Mouse (Mus musculus): ENCODE measurements around the gene Mlf2. TPM values are rescaled to one million over a fixed set of nuclear protein-coding genes. Genes with fewer than 3 reads are reported as not detected.

Mlf2 gene
- total RNA-seq, 2 experiments from 2014 or later: 271 to 288 TPM

DNA sequence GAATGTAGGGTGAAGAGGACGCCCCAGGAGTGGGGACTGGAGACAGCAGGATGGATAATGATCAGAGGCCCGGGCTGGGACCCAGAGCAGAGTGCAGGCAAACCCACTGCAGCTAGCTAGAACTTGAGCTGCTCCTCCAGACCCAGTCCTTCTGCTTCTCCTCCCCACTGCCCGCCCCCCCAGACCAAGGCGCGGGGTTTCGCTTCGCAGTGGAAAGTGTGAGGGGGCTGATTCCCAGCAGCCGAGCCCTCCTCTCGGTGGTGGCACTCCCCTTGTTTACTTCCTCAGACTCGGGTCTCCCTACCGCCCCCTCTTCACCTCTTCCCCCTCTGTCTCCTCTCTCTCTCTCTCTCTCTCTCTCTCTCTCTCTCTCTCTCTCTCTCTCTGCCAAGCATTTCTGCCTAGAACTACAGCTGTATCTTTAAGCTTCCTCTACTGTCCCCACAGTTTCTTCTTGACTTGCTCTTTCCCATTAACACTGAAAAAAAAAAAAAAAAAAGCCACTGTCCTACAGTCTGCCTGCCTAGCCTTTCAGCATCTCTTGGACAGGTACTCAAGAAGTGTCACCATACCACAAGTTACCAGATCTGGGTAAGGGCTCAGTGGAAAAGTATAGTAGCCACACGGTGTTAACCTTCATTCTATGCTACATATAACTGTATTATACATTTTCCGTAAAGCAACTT lies 19.5 kb upstream of the Mlf2 start, which contains the start of gene Lag3:
Gene Lag3 (minus strand): TSS at position 173 of the 686 bp plus-strand sequence.
- DNase-seq: no peak

- no peak for DNase-seq
Measured at GRCm38 (mm10) chr6:124913214-124913613, 18.0 kb upstream of the Mlf2 start.

DNA sequence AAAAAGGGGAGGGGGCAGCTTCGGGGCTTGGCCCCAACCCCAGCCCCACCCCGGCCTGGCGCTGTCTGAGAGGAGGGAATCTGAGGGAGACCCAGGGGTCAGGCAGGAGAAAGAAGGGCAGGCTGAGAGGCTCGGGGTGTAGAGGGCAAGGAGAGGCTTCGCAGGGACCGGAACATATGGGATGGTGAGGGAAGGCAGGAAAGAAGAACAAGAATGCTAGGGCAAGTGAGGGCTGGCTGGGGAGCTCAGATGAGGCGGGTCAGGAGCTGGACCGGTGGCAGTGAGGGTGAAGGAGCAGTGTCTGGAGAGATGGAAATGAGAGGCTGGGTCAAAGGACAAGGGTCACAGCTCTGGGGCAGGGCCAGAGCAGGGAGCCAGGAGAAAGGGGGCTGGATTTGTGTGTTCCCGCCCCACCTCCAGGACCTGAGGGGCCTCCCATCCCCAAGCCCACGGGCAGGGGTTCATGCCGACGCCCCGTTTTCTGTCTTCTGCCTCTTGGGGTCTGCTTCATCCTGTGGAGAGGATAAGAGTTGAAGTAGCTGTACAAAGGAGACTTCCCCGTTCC lies 17.4 kb upstream of the Mlf2 start:
- DNase-seq: no peak

- DNase-seq: no peak
Measured at GRCm38 (mm10) chr6:124914511-124914910, 16.7 kb upstream of the Mlf2 start.

- DNase-seq: peak; percentile 46
Measured at GRCm38 (mm10) chr6:124915160-124915941, 15.8 kb upstream of the Mlf2 start.

DNA sequence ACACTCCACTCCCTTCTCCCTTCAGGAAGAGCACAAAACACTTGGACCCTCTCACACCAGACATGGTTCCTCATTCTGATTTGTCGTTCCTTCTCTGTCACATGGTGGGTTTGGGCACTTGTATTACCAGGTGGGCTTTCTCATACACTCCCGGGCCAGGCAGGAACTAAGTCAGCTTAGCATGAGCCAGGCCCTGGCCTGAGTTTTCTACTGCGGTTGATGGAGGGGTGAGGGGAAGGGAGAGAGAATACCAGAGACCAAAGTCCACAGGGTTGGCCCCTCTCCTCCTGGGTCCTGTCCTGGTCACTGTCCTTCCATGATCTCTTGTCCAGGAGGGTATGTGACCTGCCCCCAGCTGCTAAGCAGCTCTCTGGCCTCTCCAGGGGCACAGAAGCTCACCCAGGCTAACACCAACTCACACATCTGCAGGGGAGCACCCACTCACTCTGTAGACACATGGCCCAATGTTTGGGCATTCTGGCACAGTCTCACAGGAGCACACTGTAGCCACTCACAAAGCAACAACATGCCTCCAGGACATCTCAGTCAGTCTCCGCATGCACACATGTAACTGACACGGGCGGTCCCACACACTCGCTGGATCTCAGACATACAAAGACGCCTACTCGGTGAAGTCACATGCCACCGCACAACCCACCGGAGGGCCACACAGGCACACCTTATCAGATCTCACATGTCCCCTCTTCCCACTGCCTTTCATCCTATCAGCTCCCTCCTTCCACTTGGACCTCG lies 15.1 kb upstream of the Mlf2 start:
- peak; percentile 55 for DNase-seq

- DNase-seq: peak; percentile 97
Measured at GRCm38 (mm10) chr6:124916695-124917517, 14.3 kb upstream of the Mlf2 start.

GRCm38 (mm10) chr6:124917518-124918330 lies 13.5 kb upstream of the Mlf2 start:
- DNase-seq: peak; percentile 98

GRCm38 (mm10) chr6:124918331-124918690 lies 12.9 kb upstream of the Mlf2 start:
- no peak for DNase-seq

DNA sequence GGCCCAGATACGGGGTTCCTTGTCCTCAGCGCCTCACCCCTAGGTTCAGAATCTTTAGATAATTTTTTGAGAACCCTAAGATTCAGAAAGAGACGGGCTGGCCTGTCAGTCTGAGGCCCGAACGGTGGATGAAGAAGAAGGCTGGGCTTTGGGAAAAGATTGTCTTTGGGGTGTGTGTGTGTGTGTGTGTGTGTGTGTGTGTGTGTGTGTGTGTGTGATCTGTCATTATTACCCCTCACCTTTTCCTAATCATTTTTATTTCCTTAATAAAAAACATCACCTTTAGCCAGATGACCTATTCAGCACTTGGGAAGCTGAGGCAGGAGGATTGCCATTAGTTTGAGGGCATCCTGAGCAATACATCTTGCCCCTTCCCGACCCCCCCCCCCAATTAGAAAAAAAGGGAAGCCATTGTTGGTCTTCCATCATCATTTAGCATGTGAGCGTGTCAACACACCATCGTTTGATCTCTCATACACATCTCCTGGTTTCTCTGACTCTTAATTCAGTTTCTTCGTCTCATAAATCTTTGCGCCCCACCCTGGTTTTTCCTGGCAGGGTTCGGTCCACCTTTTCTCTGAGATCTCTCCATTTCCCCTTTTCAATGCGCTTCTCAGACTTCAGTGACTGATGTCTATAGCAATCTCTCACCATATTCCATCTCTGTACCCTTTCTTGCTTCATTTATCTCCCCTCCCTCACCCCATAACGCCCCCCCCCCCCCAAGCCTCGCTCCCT lies 12.1 kb upstream of the Mlf2 start:
- no peak for DNase-seq

- peak; percentile 94 for DNase-seq
Measured at GRCm38 (mm10) chr6:124919695-124920317, 11.4 kb upstream of the Mlf2 start, which contains the start of gene Ptms. Gene Ptms, minus strand, starts transcription at chr6:124920103.

- no peak for DNase-seq
Measured at GRCm38 (mm10) chr6:124920318-124921085, 10.7 kb upstream of the Mlf2 start.

DNA sequence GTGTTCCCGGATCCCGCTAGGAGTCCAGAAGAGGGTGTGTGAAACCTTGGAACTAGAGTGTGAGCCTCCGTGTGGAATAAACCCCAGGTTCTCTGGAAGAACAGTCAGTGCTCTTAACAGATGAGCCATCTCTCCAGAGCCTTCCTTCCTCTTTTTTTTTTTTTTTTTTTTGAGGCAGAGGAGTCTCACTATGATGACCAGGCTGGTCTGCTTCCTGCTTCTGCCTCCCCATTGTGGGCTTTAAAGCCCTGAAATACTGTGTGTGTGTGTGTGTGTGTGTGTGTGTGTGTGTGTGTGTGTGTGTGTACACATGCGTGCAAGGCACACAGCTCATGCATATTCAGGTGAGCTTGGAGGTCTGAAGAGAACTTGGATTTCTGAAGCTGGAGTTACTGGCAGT lies 9.6 kb upstream of the Mlf2 start:
- no peak for DNase-seq

DNA sequence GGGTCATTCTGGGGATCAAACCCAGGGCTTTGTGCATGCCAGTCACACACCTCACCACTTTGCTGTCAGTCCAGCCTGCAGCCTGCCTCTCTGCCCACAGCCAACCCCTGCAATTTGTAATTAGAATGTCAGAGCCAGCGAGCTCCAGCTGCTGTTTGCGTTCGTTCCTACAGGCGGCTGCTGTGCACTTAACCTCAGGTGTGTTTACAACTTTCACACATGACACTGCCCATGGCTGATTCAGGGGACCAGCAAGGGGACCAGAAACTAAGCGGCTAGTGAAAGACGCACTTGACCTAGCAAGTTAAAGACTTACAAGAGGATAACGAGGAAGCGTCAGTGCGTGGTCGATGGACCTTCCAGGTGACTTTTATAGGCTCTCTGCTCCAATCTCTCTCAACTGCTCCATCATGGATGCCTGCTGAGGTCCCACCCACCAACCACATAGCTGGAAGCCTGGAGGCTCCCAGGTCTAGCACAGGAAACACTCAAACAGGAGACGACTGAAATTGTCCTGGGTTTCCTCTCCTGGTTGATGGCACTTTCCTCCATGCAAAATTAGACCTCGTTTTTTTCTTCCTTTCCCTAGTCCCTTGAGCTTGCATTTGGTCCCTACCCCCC lies 5.9 kb upstream of the Mlf2 start:
- peak; percentile 20 for DNase-seq

DNA sequence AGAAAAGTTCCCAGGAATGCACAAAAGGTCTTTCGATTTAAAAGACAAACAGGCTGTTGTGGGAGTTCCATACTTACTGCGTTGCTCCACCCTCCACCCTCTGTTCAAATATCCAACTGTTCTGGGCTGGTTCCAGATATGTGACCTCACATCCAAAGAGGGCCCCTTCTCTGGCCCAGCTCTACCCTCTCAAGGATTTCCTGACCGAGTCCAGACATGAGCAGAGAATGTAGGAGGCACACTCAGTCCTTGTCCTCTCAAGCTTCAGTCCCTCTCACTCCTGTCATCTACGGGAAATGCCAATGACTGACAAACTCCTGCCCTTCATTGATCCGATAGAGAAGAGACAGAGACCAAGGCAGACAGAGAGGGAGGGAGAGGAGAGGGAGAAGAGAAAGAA lies 5.2 kb upstream of the Mlf2 start:
- DNase-seq: peak; percentile 77

DNA sequence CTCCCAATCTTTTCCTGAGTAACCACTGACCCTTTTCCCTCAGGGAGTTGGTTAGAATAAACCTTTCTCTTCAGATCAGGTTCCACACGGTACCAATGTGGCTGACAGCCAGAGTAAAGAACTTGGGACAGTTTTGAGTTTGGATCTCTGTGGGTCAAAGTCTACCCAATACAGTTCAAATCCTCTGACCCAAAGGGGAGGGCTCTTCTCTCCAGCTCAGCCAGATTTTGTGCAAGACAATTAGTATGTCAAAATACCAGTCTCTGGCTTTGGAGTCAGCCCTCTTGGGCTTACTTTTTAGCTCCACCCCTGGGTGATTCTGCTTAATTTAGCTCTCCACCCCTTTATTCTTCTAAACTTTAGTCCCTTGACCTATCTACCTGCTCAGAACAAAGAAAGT lies 955 bp upstream of the Mlf2 start:
- DNase-seq: peak; percentile 60

DNA sequence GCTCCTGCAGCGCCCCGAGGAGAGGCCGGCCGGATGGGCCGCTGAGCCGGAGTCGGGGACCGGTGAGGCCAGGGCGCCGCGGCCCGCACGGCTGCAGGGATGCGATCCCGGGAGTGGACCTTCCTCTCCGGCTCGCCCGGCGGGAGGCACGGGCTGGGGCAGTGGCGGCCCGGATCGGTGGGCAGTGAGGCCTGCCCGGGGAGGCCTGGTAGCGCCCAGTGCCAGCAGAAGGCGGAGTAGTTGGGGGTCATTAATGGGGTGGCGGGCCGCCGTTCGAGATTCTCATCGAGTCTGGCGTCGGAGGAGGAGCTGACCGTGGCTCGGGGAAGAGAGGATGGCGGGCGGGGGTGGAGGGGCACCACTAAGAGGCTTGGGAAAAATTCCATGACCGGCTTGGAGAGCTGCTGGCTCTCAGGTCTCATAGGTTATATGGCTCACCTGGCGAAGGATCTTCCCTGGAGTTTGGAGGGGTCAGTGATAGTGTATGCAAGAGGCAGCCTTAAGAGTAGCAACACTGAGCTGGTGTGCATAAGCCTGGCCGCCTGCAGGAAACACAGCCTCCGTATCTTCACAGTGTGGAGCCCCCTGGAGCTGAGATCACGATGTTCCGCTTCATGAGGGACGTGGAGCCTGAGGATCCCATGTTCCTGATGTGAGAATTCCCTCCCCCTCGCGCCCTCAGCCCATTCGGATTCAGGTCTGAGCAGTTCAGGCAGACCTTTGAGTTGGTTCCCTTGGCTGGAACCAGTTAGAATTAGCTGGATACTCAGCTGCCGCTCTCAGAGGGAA lies 533 bp downstream of the Mlf2 start:
- peak; percentile 56 for DNase-seq

Data from adrenal gland, postnatal 10 days (tissue).